Mouse (Mus musculus): ENCODE measurements at regions not wholly inside any gene's neighbourhood (a gene's known extent, or its start where the extent isn't known, plus 50 kb on each side); places are given as distances from the start of the nearest gene placed in this dataset.

DNA sequence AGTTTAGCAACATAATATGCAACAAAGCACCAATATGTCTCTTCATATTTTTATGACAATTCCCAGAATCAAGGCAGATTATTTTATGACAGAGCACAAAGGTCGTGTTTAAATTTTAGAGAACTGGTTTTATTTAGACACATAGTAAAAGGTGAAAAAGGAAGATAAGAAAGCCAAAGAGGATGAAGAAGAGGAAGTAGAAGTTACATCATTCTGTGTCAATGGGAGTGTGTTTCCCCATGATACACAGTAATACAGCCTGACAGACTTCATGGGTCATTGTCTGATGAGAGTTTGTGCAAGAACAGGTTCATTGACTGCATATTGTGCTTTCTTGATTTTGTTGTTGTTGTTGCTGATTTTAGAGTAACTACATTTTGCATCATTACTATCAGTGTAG is 1053.7 kb upstream of the Adgrl3 start:
- ATAC-seq (replicated peaks; ENCODE audit: poor library complexity, severe bottlenecking) = peak; percentile 100

DNA sequence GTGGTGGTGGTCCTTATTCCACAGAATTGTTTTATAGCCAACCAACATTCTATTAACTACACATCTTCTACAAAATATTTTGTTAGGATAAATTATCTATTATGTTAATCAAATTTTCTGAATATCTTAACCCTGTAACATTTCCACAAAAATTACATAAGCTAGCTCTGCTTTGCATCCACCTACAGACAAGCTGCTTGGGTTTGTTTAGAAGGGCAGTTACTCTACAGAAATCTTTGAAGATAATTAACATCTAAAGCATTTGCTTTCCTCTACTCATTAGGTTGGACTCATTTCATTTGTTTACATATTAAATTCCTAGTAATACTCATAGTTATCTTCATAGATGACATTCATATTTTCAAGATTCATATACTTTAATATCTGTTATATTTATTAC is 1014.5 kb upstream of the Adgrl3 start:
- no peak for ATAC-seq (replicated peaks; ENCODE audit: poor library complexity, severe bottlenecking)

DNA sequence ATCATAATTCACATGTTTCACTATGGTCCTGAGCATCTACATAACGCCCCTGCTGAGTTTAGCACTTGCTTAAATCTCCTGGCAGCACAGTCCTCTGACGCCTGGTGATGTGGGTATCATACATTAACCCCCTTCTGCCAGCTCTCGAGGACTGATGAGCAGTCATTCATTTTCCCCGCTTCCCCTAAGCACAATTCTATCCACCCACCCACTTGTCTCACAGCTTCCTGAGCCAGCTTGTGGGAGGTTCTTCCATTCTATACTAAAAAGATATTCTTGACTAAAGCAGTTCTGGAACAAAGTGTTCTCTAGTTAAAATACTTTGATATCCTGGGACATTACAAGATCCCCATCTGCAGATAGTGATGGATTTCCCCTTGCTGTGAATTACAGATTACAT is 981.1 kb upstream of the Adgrl3 start:
- ATAC-seq (replicated peaks; ENCODE audit: poor library complexity, severe bottlenecking) = no peak

DNA sequence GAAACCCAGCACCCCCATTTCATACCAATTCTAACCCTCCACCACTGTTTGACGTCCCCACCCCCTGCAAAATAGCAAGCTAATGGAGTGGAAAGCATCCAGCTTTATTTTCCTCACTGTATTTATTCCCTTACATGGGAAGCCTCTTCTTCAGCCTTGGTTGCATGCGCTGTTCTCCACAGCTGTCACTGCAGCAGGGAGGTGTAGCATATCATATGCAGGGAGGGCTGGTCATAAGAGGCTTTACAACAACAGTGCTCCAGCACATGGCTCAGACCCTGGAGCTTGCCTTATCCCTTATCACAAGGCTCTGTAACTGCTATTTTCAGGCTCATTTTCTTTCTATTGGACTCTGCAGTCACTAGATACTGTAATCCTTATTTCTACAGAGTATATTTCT is 980.5 kb upstream of the Adgrl3 start:
- no peak for ATAC-seq (replicated peaks; ENCODE audit: poor library complexity, severe bottlenecking)

Data from granulocyte monocyte progenitor cell, adult 5-6 weeks (primary cell).